Mouse (Mus musculus) megakaryocyte, adult 5-6 weeks (primary cell): ENCODE data around the gene Slc36a2. TPM values are rescaled to one million over a fixed set of nuclear protein-coding genes. Genes with fewer than 3 reads are reported as not detected.

Experiments used
- ATAC-seq: 2 replicates; pipeline ENCODE4 v1.8.0; 2016; ENCODE audit warnings: mild to moderate bottlenecking, inconsistent platforms; ENCODE audit not compliant: poor library complexity, severe bottlenecking
- total RNA-seq, 2 experiments: library from RNA; stranded (forward) in 1 of 2; stranded (reverse) in 1 of 2; fragments of 153-499, 151-499 nt in 1 of 2; fragments of 221-1000, 200-1000 nt in 1 of 2; gene quantifications; 2 replicates each; pipeline versions ENCODE4 v1.2.3 to v1.2.4; 2015 to 2017

Gene Slc36a2
- 0.21 and 0.25 TPM in 2 replicates for total RNA-seq (2015)
- total RNA-seq (2017): 0.04 and 0.29 TPM in 2 replicates

- ATAC-seq: no peak
These were observed at the start of gene Slc36a2 for GRCm38 (mm10) chr11:55184733-55185291. Slc36a2 (minus strand) TSS chr11:55185077.

- ATAC-seq: no peak
These were observed 49.4 kb upstream of the Slc36a2 start for GRCm38 (mm10) chr11:55234288-55234687.

- ATAC-seq: no peak
These were observed 46.2 kb upstream of the Slc36a2 start for GRCm38 (mm10) chr11:55231034-55231433.

GRCm38 (mm10) chr11:55221306-55221705 is 36.4 kb upstream of the Slc36a2 start:
- no peak for ATAC-seq

- no peak for ATAC-seq
These were observed 33.6 kb upstream of the Slc36a2 start for GRCm38 (mm10) chr11:55218473-55218872.

GRCm38 (mm10) chr11:55217880-55218279 is 33.0 kb upstream of the Slc36a2 start:
- ATAC-seq: no peak

GRCm38 (mm10) chr11:55217418-55217817 is 32.5 kb upstream of the Slc36a2 start:
- no peak for ATAC-seq

GRCm38 (mm10) chr11:55216830-55217229 is 32.0 kb upstream of the Slc36a2 start:
- no peak for ATAC-seq

- ATAC-seq: no peak
These were observed 31.2 kb upstream of the Slc36a2 start for GRCm38 (mm10) chr11:55216061-55216460.

- no peak for ATAC-seq
These were observed 30.1 kb upstream of the Slc36a2 start for GRCm38 (mm10) chr11:55214978-55215377.

GRCm38 (mm10) chr11:55214161-55214560 is 29.3 kb upstream of the Slc36a2 start:
- ATAC-seq: no peak

DNA sequence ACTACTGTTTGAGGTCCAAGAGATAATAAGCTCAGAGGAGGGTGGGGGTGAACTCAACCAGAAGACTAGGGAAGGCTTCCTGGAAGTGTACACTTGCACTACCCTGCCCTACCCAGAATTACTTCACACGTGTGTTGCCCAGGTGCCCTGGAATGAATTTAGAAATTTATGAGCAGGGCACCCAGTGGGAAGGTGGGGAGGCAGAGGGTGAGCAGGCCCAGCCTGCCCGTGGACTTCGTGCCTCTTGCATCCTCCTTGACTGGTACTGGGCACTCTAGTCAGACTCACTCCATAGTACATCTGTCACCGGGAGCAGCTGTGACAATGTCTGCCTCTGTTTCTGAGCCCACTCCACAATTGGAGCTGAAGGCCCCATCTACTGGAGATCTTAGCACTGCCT is 28.6 kb upstream of the Slc36a2 start:
- ATAC-seq: no peak

GRCm38 (mm10) chr11:55209626-55210353 is 24.9 kb upstream of the Slc36a2 start:
- peak; percentile 71 for ATAC-seq

- ATAC-seq: no peak
These were observed 24.2 kb upstream of the Slc36a2 start for GRCm38 (mm10) chr11:55209032-55209431.

GRCm38 (mm10) chr11:55208001-55208690 is 23.3 kb upstream of the Slc36a2 start:
- peak; percentile 64 for ATAC-seq

- peak; percentile 10; the same call in 1 of the 2 replicates for ATAC-seq
These were observed 19.7 kb upstream of the Slc36a2 start for GRCm38 (mm10) chr11:55204602-55205001.

DNA sequence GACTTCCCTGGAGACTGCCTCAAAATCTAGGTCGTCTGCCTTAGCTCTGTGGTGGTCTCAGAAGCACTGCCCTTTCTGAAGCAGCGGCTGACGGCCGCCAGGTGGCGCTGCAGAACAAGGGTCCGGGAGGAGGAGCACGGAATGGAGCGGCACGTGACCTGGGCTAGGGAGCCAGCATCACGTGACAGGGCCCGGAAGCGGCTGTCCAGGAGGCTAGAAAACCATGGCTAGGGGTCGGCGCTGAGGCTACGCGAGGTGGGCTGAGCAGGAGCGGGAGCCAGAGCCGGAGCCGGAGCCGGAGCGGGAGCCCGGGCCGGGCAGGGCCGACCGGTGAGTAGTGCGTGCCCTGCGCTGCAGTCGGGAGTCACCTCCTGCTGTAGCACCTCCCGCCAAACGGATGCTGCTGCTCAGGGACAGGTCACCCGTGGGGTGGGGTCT is 19.3 kb upstream of the Slc36a2 start, which contains the start of gene Slc36a1:
Gene Slc36a1 (plus strand): TSS at position 192 of the 438 bp plus-strand sequence.
- ATAC-seq: peak; percentile 80

- ATAC-seq: peak; percentile 84
These were observed 13.0 kb upstream of the Slc36a2 start for GRCm38 (mm10) chr11:55197740-55198510.

- peak; percentile 29; the same call in 1 of the 2 replicates for ATAC-seq
These were observed 12.2 kb upstream of the Slc36a2 start for GRCm38 (mm10) chr11:55197086-55197485.

GRCm38 (mm10) chr11:55190216-55190615 is 5.3 kb upstream of the Slc36a2 start:
- ATAC-seq: no peak

DNA sequence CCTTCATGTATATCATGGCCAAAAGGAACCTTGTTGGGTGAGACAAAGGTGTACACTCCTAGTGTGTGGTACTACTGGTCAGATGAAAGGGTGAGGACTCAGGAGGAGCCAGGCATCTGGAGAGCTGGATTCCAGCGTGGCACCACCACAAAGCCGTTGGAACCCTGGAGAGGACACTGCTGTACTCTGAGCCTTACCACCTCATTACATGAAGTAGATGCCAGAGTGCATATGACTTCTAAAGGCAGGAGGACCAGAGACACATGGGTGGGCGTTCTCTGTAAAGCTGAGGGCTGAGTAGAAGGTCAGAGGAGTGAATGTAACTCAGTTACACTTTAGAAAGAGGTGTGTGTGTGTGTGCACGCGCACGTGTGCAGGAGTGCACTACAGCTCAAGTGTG is 2.9 kb upstream of the Slc36a2 start:
- no peak for ATAC-seq
